Mouse (Mus musculus) brain, adult 10 weeks (tissue): ENCODE data around the gene Dnmt1. TPM values are rescaled to one million over a fixed set of nuclear protein-coding genes. Genes with fewer than 3 reads are reported as not detected.

ENCODE experiments used
- polyA plus RNA-seq: library from polyadenylated mRNA; stranded (reverse); fragments of 350-450 nt; fragmentation: Illumina TruSeq; extraction: RNeasy Lipid Tissue Mini Kit (QIAGEN cat#74804); gene quantifications from one replicate; pipeline ENCODE4 v1.2.3, GENCODE M21; 2015; ENCODE audit warnings: low read depth, low replicate concordance

Dnmt1 gene
- polyA plus RNA-seq: 23.5 TPM

DNA sequence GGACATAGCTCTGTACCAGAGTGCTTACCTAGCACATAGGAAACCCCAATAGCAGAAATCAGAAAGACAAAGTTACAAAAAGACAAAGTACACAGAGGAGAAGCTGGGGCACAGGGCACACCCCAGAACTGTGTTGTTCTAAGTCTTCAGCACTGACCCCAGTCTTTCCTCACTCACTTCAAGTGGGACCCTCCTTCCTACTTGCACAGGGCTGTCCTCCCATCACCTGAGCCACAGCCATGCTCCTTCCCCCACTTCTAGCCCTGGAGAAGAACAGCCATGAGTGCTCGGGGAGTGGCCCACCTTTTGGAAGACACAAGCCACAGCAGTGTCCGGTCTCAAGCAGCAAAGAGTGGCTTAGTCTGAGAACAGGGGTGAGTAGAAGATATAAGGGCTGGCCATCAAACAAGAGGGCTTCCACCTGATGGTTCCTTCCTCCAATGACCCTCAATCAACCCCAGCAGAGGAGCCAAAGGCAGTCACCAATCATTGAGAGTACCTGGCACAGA is at the start of gene Dnmt1:
TSS of gene Dnmt1 (minus strand) at position 459 of the 509 bp plus-strand sequence.

GRCm38 (mm10) chr9:21002627-21003551 is 43.2 kb upstream of the Dnmt1 start, which contains the start of gene Mrpl4:
Gene Mrpl4, plus strand, starts transcription at chr9:21002738.

GRCm38 (mm10) chr9:20976216-20976960 is 16.7 kb upstream of the Dnmt1 start, which contains the start of gene S1pr2:
Gene S1pr2, minus strand, starts transcription at chr9:20976781.

GRCm38 (mm10) chr9:20898511-20899073 is 61.1 kb downstream of the Dnmt1 start, which contains the start of gene Eif3g:
Gene Eif3g, minus strand, starts transcription at chr9:20898623.

GRCm38 (mm10) chr9:20887704-20888385 is 71.8 kb downstream of the Dnmt1 start, which contains the start of gene Ppan:
Gene Ppan, plus strand, starts transcription at chr9:20888175.

DNA sequence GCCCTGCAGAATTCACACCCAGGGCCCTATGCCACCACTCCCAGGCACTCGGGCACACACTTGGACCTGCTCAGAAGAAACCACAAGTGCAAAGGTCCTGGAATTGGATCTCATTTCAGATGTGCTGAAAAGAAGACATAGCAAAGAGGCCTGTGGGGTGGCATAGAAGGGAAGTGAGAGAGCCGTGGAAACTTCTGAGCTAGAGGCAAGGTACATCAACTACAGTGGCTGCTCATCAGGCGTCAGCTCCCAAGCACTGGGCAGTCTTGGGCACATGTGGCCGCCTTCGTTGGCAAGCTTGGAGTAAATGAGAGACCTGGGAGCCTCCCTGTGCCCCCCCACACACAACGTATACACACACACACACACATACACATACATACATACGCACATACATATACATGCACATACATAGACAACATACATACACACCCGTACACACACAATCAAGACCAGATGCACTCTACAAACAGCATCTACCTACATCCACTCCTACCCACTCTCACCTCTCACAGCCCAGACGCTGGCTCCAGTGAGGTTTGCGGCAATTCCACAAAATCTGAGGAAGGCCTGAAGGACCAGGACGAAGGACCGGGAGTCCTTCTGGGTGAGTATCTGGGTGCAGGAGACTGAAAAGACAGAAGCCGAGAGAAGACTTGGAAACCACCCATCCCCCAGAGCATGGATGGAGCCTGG is 80.4 kb downstream of the Dnmt1 start, which contains the start of gene Angptl6:
TSS of gene Angptl6 (minus strand) at position 631 of the 696 bp plus-strand sequence.

DNA sequence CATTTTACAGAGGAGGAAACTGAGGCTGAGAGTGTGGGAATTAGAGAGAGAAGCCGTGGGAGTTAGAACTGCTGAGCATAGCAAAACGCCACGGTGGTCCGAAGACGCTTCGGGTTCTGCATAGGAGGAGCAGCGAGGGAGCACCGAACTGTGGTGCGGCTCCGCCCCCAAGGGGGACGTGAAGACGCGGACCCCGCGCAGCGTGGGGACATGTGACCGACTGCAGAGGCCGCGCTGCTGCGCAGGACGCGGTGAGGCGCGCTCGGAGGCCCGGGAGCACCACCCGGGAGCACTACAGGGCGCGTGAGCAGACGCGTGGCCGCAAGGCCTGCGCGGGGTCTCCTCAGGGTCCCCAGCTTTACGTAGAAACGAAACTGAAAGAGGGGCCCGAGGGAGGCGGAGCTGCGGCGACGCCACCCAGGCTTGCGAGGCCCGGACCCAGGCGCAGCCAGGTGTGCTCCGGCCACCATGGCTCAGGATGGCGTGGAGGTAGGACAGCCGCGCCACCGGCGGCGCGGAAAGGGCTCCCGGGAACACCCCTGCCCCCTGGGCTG is 91.2 kb downstream of the Dnmt1 start, which contains the start of gene A230050P20Rik:
TSS of gene A230050P20Rik (plus strand) at position 195 of the 554 bp plus-strand sequence.

Other genes starting within 250 kb of the Dnmt1 start
- 130 TPM for gene Olfm2, start 213.5 kb downstream of the Dnmt1 start, polyA plus RNA-seq
- gene Col5a3, start 144.8 kb downstream of the Dnmt1 start, polyA plus RNA-seq: 1.4 TPM
- gene Rdh8, start 141.4 kb downstream of the Dnmt1 start, polyA plus RNA-seq: not detected
- gene A230050P20Rik, start 91.2 kb downstream of the Dnmt1 start, polyA plus RNA-seq: 87.5 TPM
- gene Angptl6, start 80.2 kb downstream of the Dnmt1 start, polyA plus RNA-seq: 11.2 TPM
- gene Ppan, start 71.7 kb downstream of the Dnmt1 start, polyA plus RNA-seq: 20.5 TPM
- gene Eif3g, start 61.3 kb downstream of the Dnmt1 start, polyA plus RNA-seq: 131 TPM
- 1.8 TPM for gene S1pr2, start 16.9 kb upstream of the Dnmt1 start, polyA plus RNA-seq
- 70.1 TPM for gene Mrpl4, start 42.9 kb upstream of the Dnmt1 start, polyA plus RNA-seq
- gene Icam1, start 56.1 kb upstream of the Dnmt1 start, polyA plus RNA-seq: 1.8 TPM
- 1.9 TPM for gene Icam4, start 69.5 kb upstream of the Dnmt1 start, polyA plus RNA-seq
- gene Icam5, start 72.2 kb upstream of the Dnmt1 start, polyA plus RNA-seq: 111 TPM
- not detected for gene Zglp1, start 107.2 kb upstream of the Dnmt1 start, polyA plus RNA-seq
- gene Gm49373, start 113.2 kb upstream of the Dnmt1 start, polyA plus RNA-seq: 1.4 TPM
- gene Fdx1l, start 113.7 kb upstream of the Dnmt1 start, polyA plus RNA-seq: 105 TPM
- 0.58 TPM for gene Gm38431, start 132.1 kb upstream of the Dnmt1 start, polyA plus RNA-seq
- 20.6 TPM for gene Raver1, start 132.1 kb upstream of the Dnmt1 start, polyA plus RNA-seq
- gene Tyk2, start 171.4 kb upstream of the Dnmt1 start, polyA plus RNA-seq: 8.4 TPM
- gene Cdc37, start 190.1 kb upstream of the Dnmt1 start, polyA plus RNA-seq: 183 TPM
- gene Pde4a, start 205.8 kb upstream of the Dnmt1 start, polyA plus RNA-seq: 61.8 TPM